Mouse (Mus musculus): Measurements from ENCODE around the gene Trim28.

- TF ChIP-seq CTCF (conservative IDR thresholded peaks at IDR 0.05; ENCODE audit: insufficient read depth, insufficient read length, low read depth, low read length) = no peak
- no peak for TF ChIP-seq POLR2A (IDR thresholded peaks at IDR 0.05; ENCODE audit: low read depth, low read length)
Observed at GRCm38 (mm10) chr7:13038621-13039169, 39.8 kb downstream of the Trim28 start.

All from kidney, adult 2 months (tissue).